Mouse (Mus musculus) embryonic fibroblast, embryonic 13.5 days (primary cell): ENCODE data around the gene Cipc. TPM values are rescaled to one million over a fixed set of nuclear protein-coding genes. Genes with fewer than 3 reads are reported as not detected.
A peak's percentile ranks its signal among the peaks of the same experiment; 100 is the strongest.

Source experiments
- H3K27ac ChIP-seq: 2 replicates; pipeline ENCODE4 v1.5.1; 2012; ENCODE audit warnings: low read length, control low read depth, inconsistent platforms; ENCODE audit not compliant: insufficient read depth
- H3K4me1 ChIP-seq: 2 replicates; pipeline ENCODE4 v1.6.1; 2011; ENCODE audit warnings: low read length; ENCODE audit not compliant: control insufficient read depth, insufficient read depth
- H3K4me3 ChIP-seq: 2 replicates; pipeline ENCODE4 v1.5.1; 2011; ENCODE audit warnings: mild to moderate bottlenecking, control low read depth, low read length; ENCODE audit not compliant: insufficient read depth
- CTCF ChIP-seq: IDR thresholded peaks from 2 replicates; pipeline ENCODE4 v1.5.1; 2011; ENCODE audit warnings: mild to moderate bottlenecking, control low read depth, low read length, moderate library complexity, borderline replicate concordance; ENCODE audit not compliant: insufficient read depth
- POLR2A ChIP-seq: IDR thresholded peaks from 2 replicates; pipeline ENCODE4 v1.6.1; 2011; ENCODE audit warnings: low read depth, mild to moderate bottlenecking, control low read depth, low read length, moderate library complexity
- polyA plus RNA-seq: library from polyadenylated mRNA; stranded (reverse); fragments of >200 nt; gene quantifications from 2 replicates; pipeline ENCODE4 v1.2.4, GENCODE M21; 2011; ENCODE audit warnings: low read depth; ENCODE audit not compliant: missing spikeins, insufficient read length

Gene Cipc
- 25.1 and 30.6 TPM in 2 replicates for polyA plus RNA-seq

GRCm38 (mm10) chr12:86946862-86947574 lies at the start of gene Cipc:
Gene Cipc (plus strand): TSS chr12:86947043.
- Histone ChIP-seq H3K4me1 (peaks cover 11% of the 10 kb centered on the region), H3K4me3 (peak within 1 kb of the TSS; percentile 66), H3K27ac (peak within 1 kb of the TSS; percentile 94)
- peak; percentile 82 for TF ChIP-seq POLR2A
- TF ChIP-seq CTCF, result no peak

- Histone ChIP-seq H3K27ac (peak overlapping the region; percentile 98), H3K4me3 (no peak overlapping the region), H3K4me1 (peaks cover 15% of the 10 kb centered on the region)
- TF ChIP-seq POLR2A (no peak), CTCF (no peak)
Measured at GRCm38 (mm10) chr12:86897769-86898273, 49.0 kb upstream of the Cipc start.

GRCm38 (mm10) chr12:86898448-86898847 lies 48.4 kb upstream of the Cipc start:
- Histone ChIP-seq H3K4me1 (peaks cover 15% of the 10 kb centered on the region), H3K4me3 (no peak overlapping the region), H3K27ac (peak overlapping the region; percentile 98)
- TF ChIP-seq CTCF, result no peak
- no peak for TF ChIP-seq POLR2A

- no peak for TF ChIP-seq POLR2A
- no peak for TF ChIP-seq CTCF
- H3K4me3 ChIP-seq, result no peak overlapping the region
- peak overlapping the region; percentile 60 for H3K27ac ChIP-seq
- H3K4me1 ChIP-seq, result peaks cover 15% of the 10 kb centered on the region
Measured at GRCm38 (mm10) chr12:86899461-86900179, 47.2 kb upstream of the Cipc start.

GRCm38 (mm10) chr12:86903828-86904806 lies 42.7 kb upstream of the Cipc start:
- no peak overlapping the region for H3K4me3 ChIP-seq
- peaks cover 5% of the 10 kb centered on the region for H3K4me1 ChIP-seq
- no peak overlapping the region for H3K27ac ChIP-seq
- no peak for TF ChIP-seq CTCF
- TF ChIP-seq POLR2A, result no peak

- TF ChIP-seq POLR2A, result no peak
- Histone ChIP-seq H3K4me3 (no peak overlapping the region), H3K27ac (no peak overlapping the region), H3K4me1 (peaks cover 2% of the 10 kb centered on the region)
Measured at GRCm38 (mm10) chr12:86905203-86905602, 41.6 kb upstream of the Cipc start.

GRCm38 (mm10) chr12:86905876-86906275 lies 41.0 kb upstream of the Cipc start:
- Histone ChIP-seq H3K27ac (no peak overlapping the region), H3K4me3 (no peak overlapping the region), H3K4me1 (no peaks in the 10 kb centered on the region)
- no peak for TF ChIP-seq CTCF
- TF ChIP-seq POLR2A, result no peak

GRCm38 (mm10) chr12:86906395-86906794 lies 40.4 kb upstream of the Cipc start:
- Histone ChIP-seq H3K4me3 (no peak overlapping the region), H3K4me1 (no peaks in the 10 kb centered on the region), H3K27ac (no peak overlapping the region)
- TF ChIP-seq CTCF (peak; percentile 83), POLR2A (no peak)

GRCm38 (mm10) chr12:86911482-86911931 lies 35.3 kb upstream of the Cipc start:
- no peak overlapping the region for H3K4me3 ChIP-seq
- no peaks in the 10 kb centered on the region for H3K4me1 ChIP-seq
- H3K27ac ChIP-seq, result no peak overlapping the region
- no peak for TF ChIP-seq CTCF
- TF ChIP-seq POLR2A, result no peak
